Mouse (Mus musculus): Measurements from ENCODE around the gene Slc12a8.

Slc12a8 gene

GRCm38 (mm10) chr16:33696811-33697575, 179.9 kb downstream of the Slc12a8 start:
- no peak for DNase-seq (ENCODE audit: low read depth in 2 of 2, low spot score in 2 of 2)

GRCm38 (mm10) chr16:33697576-33698276, 180.6 kb downstream of the Slc12a8 start:
- DNase-seq (ENCODE audit: low read depth in 2 of 2, low spot score in 2 of 2), result no peak

- DNase-seq (ENCODE audit: low read depth in 2 of 2, low spot score in 2 of 2), result no peak
Observed at GRCm38 (mm10) chr16:33698277-33698790, 181.2 kb downstream of the Slc12a8 start.

GRCm38 (mm10) chr16:33700584-33700983, 183.5 kb downstream of the Slc12a8 start:
- no peak for DNase-seq (ENCODE audit: low read depth in 2 of 2, low spot score in 2 of 2)

GRCm38 (mm10) chr16:33701872-33702271, 184.7 kb downstream of the Slc12a8 start:
- DNase-seq (ENCODE audit: low read depth in 2 of 2, low spot score in 2 of 2), result no peak

GRCm38 (mm10) chr16:33704289-33704688, 187.2 kb downstream of the Slc12a8 start:
- DNase-seq (ENCODE audit: low read depth in 2 of 2, low spot score in 2 of 2), result no peak

- DNase-seq (ENCODE audit: low read depth in 2 of 2, low spot score in 2 of 2), result no peak
Observed at GRCm38 (mm10) chr16:33705258-33705657, 188.1 kb downstream of the Slc12a8 start.

GRCm38 (mm10) chr16:33706111-33706890, 189.2 kb downstream of the Slc12a8 start:
- DNase-seq (ENCODE audit: low read depth in 2 of 2, low spot score in 2 of 2), result no peak

- DNase-seq (ENCODE audit: low read depth in 2 of 2, low spot score in 2 of 2), result peak; percentile 47 to 58
Observed at GRCm38 (mm10) chr16:33708031-33708430, 190.9 kb downstream of the Slc12a8 start.

- no peak for DNase-seq (ENCODE audit: low read depth in 2 of 2, low spot score in 2 of 2)
Observed at GRCm38 (mm10) chr16:33708585-33709397, 191.7 kb downstream of the Slc12a8 start.

Data from CD8-positive naive resting alpha-beta T cell, adult 2 months (primary cell).